Mouse (Mus musculus) G1E-ER4 (cell line): ENCODE measurements around the gene Catsperg2. TPM values are rescaled to one million over a fixed set of nuclear protein-coding genes. Genes with fewer than 3 reads are reported as not detected.
"Not testable (repeated sequence)": the region's sequence is repeated elsewhere in the genome, so short reads cannot be mapped to it uniquely, and the experiment has no call there.

Source experiments
- GATA1 ChIP-seq: IDR thresholded peaks from one replicate; pipeline ENCODE4 v1.8.0; 2012; ENCODE audit warnings: low read length, inconsistent platforms
- polyA plus RNA-seq: library from polyadenylated mRNA; stranded (reverse); fragments of >175 nt; gene quantifications from 2 replicates; pipeline ENCODE4 v1.2.3, GENCODE M21; 2012

Catsperg2 gene
- polyA plus RNA-seq = not detected in 2 replicates

- TF ChIP-seq GATA1 = not testable (repeated sequence)
Observed at GRCm38 (mm10) chr7:29726860-29727259, at the start of gene Catsperg2. TSS of gene Catsperg2 (minus strand) at chr7:29727032.

GRCm38 (mm10) chr7:29776568-29776967 lies 49.7 kb upstream of the Catsperg2 start:
- no peak for TF ChIP-seq GATA1

- no peak for TF ChIP-seq GATA1
Observed at GRCm38 (mm10) chr7:29774371-29774770, 47.5 kb upstream of the Catsperg2 start.

DNA sequence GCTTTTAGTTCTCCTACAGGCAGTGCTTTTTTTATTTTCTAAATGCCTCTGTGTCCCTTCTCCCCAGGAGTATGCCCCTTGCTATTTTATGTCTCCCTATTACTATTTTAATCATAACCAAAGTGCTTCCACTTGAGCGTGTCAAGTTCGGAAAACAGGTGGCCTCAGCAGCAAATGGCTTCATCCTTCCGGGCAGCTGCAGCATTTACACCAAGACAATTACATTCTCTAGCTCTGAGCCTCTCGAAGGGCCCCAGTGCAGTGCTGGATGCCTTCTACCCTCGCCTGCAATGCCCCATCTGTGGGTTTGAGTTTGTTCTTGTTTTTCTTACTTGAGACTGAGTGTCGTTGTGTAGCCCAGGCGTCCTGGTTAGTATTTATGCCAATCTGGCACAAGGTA lies 46.7 kb upstream of the Catsperg2 start:
- TF ChIP-seq GATA1 = no peak

- no peak for TF ChIP-seq GATA1
Observed at GRCm38 (mm10) chr7:29768980-29769379, 42.1 kb upstream of the Catsperg2 start.

DNA sequence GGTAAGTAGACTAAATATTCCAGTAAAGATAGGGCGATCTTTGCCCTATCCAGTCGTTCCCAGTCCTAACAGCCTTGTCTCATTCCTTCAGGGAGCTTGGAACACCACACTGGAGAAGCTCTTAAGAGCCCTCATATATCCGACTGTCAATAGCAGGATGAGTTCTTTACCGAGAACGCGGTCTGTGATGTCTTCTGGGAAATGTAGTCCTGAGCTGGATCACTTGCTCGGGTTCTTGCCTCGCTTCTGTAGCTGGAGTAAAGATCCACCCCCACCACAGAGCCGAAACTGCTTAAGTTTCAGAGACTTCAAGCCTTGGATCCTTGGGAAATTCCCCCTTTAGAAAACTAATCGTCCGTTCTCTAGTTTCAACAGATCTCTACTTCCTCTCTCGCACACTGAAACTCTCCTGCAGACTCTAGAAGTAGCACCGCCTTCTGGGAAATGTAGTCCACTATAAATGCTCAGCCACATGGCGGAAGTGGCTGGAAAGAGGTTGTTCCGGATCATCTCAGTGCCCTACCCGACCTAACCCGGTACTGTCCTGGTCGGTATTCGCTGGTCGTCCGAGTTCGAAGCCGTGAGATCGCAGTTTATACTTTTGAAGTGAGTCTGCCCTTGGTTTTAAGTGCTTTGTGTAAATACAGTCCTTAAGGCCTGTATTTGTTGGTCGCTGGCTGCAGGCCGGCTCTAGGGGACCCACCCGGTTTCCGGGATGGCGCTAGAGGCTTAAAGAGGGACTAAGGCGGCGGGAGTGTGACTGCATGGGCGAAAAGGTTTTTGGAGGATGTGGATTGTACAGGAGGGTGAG lies 41.5 kb upstream of the Catsperg2 start, which contains the start of gene Zfp84:
Zfp84 (plus strand) TSS at position 463 of the 811 bp plus-strand sequence.
- no peak for TF ChIP-seq GATA1

DNA sequence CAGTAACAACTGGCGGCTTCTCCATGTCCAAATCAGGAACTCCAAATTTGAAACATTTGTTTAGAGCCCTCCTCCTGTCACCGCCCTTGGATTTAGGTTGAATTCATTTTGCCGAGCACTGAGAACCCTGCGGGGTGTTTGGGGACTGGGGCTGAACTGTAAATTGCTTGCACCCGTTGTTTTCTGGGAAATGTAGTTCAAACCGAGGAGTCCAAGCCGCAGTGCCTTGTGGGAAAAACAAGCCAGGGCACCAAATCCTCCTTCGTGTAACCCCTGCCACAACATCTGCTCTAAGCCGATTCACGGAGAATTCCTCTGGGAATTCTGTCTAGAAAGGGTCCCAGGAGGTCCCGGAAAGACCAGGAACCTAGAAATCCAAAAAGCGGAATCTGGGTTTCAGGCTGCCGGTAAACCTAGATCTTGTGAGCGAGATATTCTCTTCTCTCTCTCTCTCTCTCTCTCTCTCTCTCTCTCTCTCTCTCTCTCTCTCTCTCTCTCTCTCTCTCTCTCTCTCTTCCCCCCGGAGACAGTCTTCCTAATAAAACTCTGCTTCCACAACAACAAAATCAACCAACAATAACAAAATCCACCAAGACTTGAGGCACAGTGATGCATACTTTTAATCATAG lies 40.3 kb upstream of the Catsperg2 start:
- no peak for TF ChIP-seq GATA1

- TF ChIP-seq GATA1 = no peak
Observed at GRCm38 (mm10) chr7:29764702-29765101, 37.9 kb upstream of the Catsperg2 start.

- no peak for TF ChIP-seq GATA1
Observed at GRCm38 (mm10) chr7:29760476-29760875, 33.6 kb upstream of the Catsperg2 start.

- TF ChIP-seq GATA1 = no peak
Observed at GRCm38 (mm10) chr7:29742258-29742657, 15.4 kb upstream of the Catsperg2 start.

- no peak for TF ChIP-seq GATA1
Observed at GRCm38 (mm10) chr7:29728055-29728454, 1.2 kb upstream of the Catsperg2 start.

- no peak for TF ChIP-seq GATA1
Observed at GRCm38 (mm10) chr7:29681868-29682267, 45.0 kb downstream of the Catsperg2 start.

Other genes with a start within 250 kb of the Catsperg2 start
- gene Sipa1l3, start 208.4 kb downstream of the Catsperg2 start, polyA plus RNA-seq = 192 and 247 TPM in 2 replicates
- gene Zfp84, start 41.5 kb upstream of the Catsperg2 start, polyA plus RNA-seq = 0.66 and 3.1 TPM in 2 replicates
- 2.4 and 2.8 TPM in 2 replicates for gene Zfp30, start 57.0 kb upstream of the Catsperg2 start, polyA plus RNA-seq
- 0.81 and 0.90 TPM in 2 replicates for gene Zfp790, start 89.1 kb upstream of the Catsperg2 start, polyA plus RNA-seq
- gene Zfp940, start 126.6 kb upstream of the Catsperg2 start, polyA plus RNA-seq = 0.26 and 0.75 TPM in 2 replicates
- gene Zfp420, start 132.9 kb upstream of the Catsperg2 start, polyA plus RNA-seq = 0.29 and 0.35 TPM in 2 replicates
- 0.35 and 0.40 TPM in 2 replicates for gene Zfp27, start 179.5 kb upstream of the Catsperg2 start, polyA plus RNA-seq
- 0.03 TPM in 1 of 2 replicates, not detected in the other for gene Zfp383, start 181.2 kb upstream of the Catsperg2 start, polyA plus RNA-seq
- gene Zfp74, start 227.1 kb upstream of the Catsperg2 start, polyA plus RNA-seq = 17.1 and 22.9 TPM in 2 replicates